Mouse (Mus musculus): ENCODE data around the gene Disp3. TPM values are rescaled to one million over a fixed set of nuclear protein-coding genes. Genes with fewer than 3 reads are reported as not detected.
A peak's percentile ranks its signal among the peaks of the same experiment; 100 is the strongest.

Gene Disp3
- polyA plus RNA-seq, 1 experiment from 2014 or later = 16.1 TPM

DNA sequence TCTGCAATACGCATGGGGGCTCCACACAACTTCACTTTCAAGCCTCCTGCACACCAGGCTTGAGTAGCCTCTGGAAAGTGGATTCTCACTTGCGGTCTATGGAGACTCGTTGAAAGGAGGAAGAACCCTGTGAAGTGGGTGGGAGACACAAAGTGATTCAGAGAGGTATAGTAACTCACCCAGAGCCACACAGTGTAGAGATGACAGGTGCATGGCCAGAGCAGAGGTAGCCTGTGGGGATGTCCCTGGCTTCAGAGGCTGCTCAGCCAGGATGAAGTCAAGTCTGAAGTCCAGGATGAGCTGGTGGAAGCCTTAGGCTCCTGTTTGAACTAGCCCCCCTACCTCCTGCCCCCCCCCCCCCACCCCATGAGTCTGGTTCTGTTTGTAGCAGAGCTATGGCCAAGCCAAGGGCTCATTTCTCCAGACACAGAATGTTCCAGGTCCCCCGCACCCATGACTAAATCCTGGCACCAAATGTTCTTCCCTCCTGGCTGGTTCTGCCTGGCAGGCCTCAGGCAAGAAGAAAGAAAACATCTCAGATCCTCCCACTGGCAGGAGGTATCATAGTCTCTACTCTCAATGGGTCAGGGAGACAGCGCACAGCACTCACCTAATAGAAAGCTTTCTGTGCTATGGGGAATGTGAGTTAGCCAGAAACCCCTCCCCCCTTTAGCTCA is 73.2 kb downstream of the Disp3 start:
- H3K4me2 ChIP-seq = no peak overlapping the region
- H3K36me3 ChIP-seq = no peaks in the 10 kb centered on the region
- peaks cover 8% of the 10 kb centered on the region for H3K27me3 ChIP-seq
- no peak overlapping the region for H3K27ac ChIP-seq (replicated peaks)
- 52% methylated on average over 5 of the region's 5 CpGs for WGBS
- no peak overlapping the region for H3K9ac ChIP-seq
- peaks cover 54% of the 10 kb centered on the region for H3K4me1 ChIP-seq (replicated peaks)
- ATAC-seq (ENCODE audit: low read depth) = no peak
- no peak overlapping the region for H3K4me3 ChIP-seq
- H3K9me3 ChIP-seq = no peaks in the 10 kb centered on the region

DNA sequence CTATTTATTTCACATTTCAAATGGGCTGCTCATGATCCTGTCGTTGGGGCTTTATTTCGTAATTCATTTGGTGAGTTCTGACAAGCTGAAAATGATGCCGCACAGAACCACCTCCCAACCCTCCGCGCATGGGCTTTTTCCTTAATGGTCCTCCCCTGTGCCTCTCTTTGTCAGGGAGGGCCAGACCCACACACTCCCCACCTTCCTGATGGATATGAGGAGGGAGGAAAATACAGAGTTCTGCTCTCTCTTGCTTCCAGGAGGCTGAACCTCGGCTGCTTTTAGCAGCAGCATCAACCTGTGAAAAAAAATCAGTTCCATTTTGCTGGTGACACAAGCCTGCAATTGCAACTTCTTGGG is 82.9 kb downstream of the Disp3 start:
- no peak overlapping the region for H3K9ac ChIP-seq
- H3K27me3 ChIP-seq = no peaks in the 10 kb centered on the region
- peaks cover 24% of the 10 kb centered on the region for H3K4me1 ChIP-seq (replicated peaks)
- WGBS = 36% methylated on average over 6 of the region's 6 CpGs
- H3K27ac ChIP-seq (replicated peaks) = peak overlapping the region; percentile 68
- H3K36me3 ChIP-seq = no peaks in the 10 kb centered on the region
- H3K4me3 ChIP-seq = no peak overlapping the region
- no peak for ATAC-seq (ENCODE audit: low read depth)
- no peak overlapping the region for H3K4me2 ChIP-seq
- H3K9me3 ChIP-seq = no peaks in the 10 kb centered on the region

DNA sequence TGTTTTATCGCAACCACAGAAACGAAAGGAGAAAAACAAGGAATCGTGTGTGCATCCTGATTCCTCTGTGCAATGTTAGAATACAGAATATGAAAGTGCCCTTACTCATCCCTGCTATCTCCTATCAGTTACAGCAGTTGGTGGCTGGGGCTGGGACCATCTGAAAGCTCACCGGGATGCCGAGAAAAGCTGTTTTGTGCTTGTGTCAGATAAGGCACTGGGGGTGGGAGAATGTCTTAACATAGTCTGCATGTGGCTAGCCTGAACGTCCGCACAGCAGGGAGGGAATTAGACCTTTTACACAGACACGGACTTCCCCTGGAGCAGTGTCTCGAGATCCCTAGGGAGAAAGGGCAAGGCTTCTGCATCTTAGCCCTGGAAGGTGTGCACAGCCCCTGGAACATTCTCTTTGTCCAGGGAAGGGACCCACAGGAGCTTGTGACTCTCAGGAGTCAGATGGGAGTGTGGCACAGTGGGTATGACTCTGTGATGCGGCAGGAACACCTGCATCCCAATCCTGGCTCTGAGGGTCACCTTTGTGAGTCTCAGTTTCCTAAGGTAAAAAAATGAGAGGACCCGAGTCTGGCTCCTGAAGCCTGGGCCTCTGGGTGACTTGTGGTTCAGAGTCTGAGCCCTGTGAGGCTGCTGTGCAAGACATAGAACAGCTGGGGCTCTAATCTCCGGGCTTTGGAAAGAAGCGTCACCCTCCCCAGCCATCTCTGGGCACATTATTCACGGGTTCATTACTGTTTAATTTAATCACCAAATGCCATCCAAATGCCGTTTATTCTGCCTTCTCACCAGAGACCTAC is 83.5 kb downstream of the Disp3 start:
- H3K9me3 ChIP-seq = no peaks in the 10 kb centered on the region
- no peak for ATAC-seq (ENCODE audit: low read depth)
- peak overlapping the region; percentile 68 for H3K27ac ChIP-seq (replicated peaks)
- H3K4me2 ChIP-seq = no peak overlapping the region
- WGBS = 55% methylated on average over 15 of the region's 15 CpGs
- H3K36me3 ChIP-seq = no peaks in the 10 kb centered on the region
- H3K4me1 ChIP-seq (replicated peaks) = peaks cover 25% of the 10 kb centered on the region
- no peak overlapping the region for H3K9ac ChIP-seq
- no peaks in the 10 kb centered on the region for H3K27me3 ChIP-seq
- no peak overlapping the region for H3K4me3 ChIP-seq

DNA sequence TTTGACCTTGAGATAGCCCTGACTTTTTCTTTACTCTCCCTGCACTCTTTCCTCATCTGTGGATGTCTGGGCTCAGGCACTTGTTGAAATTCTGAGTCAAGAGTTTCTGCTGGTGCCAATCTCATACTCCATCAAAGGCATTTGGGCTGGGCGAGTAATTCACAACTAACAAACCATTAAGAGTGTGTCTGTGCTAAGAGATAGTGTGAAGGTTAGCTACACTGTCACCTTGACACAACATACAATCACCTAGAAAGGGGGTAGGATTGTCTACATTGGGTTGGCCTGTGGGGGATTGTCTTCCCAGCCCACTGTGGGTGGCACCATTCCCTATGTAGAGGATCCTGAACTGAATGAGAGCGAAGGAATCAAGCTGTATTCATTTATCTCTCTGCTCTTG is 84.2 kb downstream of the Disp3 start:
- H3K27me3 ChIP-seq = no peaks in the 10 kb centered on the region
- no peak for ATAC-seq (ENCODE audit: low read depth)
- no peaks in the 10 kb centered on the region for H3K9me3 ChIP-seq
- H3K9ac ChIP-seq = no peak overlapping the region
- H3K4me1 ChIP-seq (replicated peaks) = peaks cover 32% of the 10 kb centered on the region
- 91% methylated on average over 2 of the region's 2 CpGs for WGBS
- H3K36me3 ChIP-seq = no peaks in the 10 kb centered on the region
- H3K27ac ChIP-seq (replicated peaks) = no peak overlapping the region
- no peak overlapping the region for H3K4me3 ChIP-seq
- H3K4me2 ChIP-seq = no peak overlapping the region

DNA sequence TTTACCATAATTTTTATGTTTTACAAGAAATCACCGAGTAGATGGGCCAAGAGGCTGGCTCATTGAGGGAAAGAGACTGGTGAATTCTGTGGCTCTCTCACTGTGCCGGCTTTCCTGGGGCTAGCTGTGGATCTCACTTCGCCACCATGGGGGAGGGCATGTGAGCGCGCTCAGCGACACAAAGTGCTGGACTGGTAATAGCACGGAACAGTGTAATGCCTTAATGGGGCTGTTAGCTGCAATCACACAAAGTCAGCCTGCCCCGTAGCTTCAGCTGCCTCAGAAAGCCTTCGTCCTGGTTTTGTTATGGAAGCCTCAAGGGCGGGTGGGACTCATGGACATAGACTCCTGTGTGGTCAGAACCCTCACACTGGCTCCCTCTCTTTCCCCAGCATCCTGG is 89.0 kb downstream of the Disp3 start:
- Histone ChIP-seq H3K9ac (peak overlapping the region; percentile 35; the same call in 1 of the 2 replicates), H3K27ac (replicated peaks) (peak overlapping the region; percentile 46; the same call in 1 of the 2 replicates), H3K4me1 (replicated peaks) (peaks cover 17% of the 10 kb centered on the region; the same call in 1 of the 2 replicates), H3K36me3 (no peaks in the 10 kb centered on the region), H3K4me3 (no peak overlapping the region), H3K27me3 (no peaks in the 10 kb centered on the region), H3K9me3 (no peaks in the 10 kb centered on the region), H3K4me2 (no peak overlapping the region)
- WGBS = 13% methylated on average over 10 of the region's 10 CpGs
- ATAC-seq (ENCODE audit: low read depth) = no peak

DNA sequence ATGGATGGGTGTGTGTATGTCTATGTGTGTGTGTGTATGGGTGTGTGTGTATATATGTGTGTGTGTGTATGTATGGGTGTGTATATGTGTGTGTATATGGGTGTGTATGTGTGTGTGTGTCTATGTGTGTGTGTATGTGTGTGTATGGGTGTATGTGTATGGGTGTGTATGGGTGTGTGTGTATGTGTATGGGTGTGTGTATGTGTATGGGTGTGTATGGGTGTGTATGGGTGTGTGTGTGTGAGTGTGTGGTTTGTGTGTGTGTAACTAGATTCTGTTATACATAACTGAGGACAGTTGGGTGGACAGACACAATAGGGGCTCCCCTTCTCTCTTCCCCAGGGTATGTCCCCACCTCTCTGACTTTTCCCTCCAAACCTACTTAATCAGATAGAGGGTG is 93.4 kb downstream of the Disp3 start:
- Histone ChIP-seq H3K36me3 (no peaks in the 10 kb centered on the region), H3K4me1 (replicated peaks) (peaks cover 17% of the 10 kb centered on the region), H3K9me3 (no peaks in the 10 kb centered on the region), H3K27me3 (peaks cover 5% of the 10 kb centered on the region; the same call in 1 of the 2 replicates), H3K4me2 (no peak overlapping the region), H3K27ac (replicated peaks) (no peak overlapping the region), H3K4me3 (no peak overlapping the region), H3K9ac (no peak overlapping the region; the same call in 1 of the 2 replicates)
- ATAC-seq (ENCODE audit: low read depth) = no peak

DNA sequence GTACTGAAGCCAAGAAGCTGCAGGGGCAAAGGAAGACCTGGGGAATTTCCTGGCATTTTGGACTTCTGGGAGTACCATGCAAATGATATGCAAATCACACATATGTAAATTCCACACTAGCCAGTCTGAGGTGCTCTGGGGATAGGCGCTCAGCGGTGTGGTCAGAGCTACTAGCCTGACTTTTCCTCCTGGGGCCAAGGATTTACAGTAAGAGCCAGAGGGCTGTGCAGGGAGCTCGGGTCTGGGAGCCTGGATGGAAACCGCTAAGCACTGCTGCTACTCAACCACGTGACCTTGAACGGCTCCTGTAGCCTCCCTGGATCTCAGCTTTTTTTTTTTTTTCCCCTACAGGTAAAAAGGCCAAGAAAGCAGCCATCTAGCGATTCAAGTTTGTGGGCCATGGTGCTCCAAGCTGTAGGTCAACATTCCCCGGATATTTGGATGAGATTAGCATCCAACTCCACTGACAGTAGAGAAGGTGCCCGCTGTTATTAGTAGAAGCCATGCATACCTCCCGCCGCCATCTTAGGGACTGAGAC is 95.0 kb downstream of the Disp3 start:
- Histone ChIP-seq H3K4me2 (no peak overlapping the region; the same call in 1 of the 2 replicates), H3K9ac (no peak overlapping the region), H3K27ac (replicated peaks) (peak overlapping the region; percentile 46; the same call in 1 of the 2 replicates), H3K4me1 (replicated peaks) (peaks cover 7% of the 10 kb centered on the region), H3K9me3 (no peaks in the 10 kb centered on the region), H3K27me3 (peaks cover 6% of the 10 kb centered on the region; the same call in 1 of the 2 replicates), H3K4me3 (no peak overlapping the region), H3K36me3 (no peaks in the 10 kb centered on the region)
- ATAC-seq (ENCODE audit: low read depth) = 0 out of 2 replicates have a peak, but pooled peaks have one; percentile 27
- WGBS = 32% methylated on average over 11 of the region's 11 CpGs

Other genes starting within 250 kb of the Disp3 start
- 31.7 and 32.4 TPM in 2 replicates for gene Clcn6, start 249.1 kb downstream of the Disp3 start, polyA plus RNA-seq (2015; fragmentation: Nextera tagmentation; extraction: Ambion mirVana)
- 19.9 and 20.9 TPM in 2 replicates for gene Mthfr, start 248.9 kb downstream of the Disp3 start, polyA plus RNA-seq (2015; fragmentation: Nextera tagmentation; extraction: Ambion mirVana)
- 6.5 and 7.3 TPM in 2 replicates for gene Agtrap, start 199.9 kb downstream of the Disp3 start, polyA plus RNA-seq (2015; fragmentation: Nextera tagmentation; extraction: Ambion mirVana)
- 98.7 and 116 TPM in 2 replicates for gene Mad2l2, start 157.6 kb downstream of the Disp3 start, polyA plus RNA-seq (2015; fragmentation: Nextera tagmentation; extraction: Ambion mirVana)
- 14.0 and 14.3 TPM in 2 replicates for gene Draxin, start 157.3 kb downstream of the Disp3 start, polyA plus RNA-seq (2015; fragmentation: Nextera tagmentation; extraction: Ambion mirVana)
- gene Fbxo6, start 135.8 kb downstream of the Disp3 start, polyA plus RNA-seq (2015; fragmentation: Nextera tagmentation; extraction: Ambion mirVana) = 16.4 and 16.6 TPM in 2 replicates
- gene Fbxo44, start 127.5 kb downstream of the Disp3 start, polyA plus RNA-seq (2015; fragmentation: Nextera tagmentation; extraction: Ambion mirVana) = 81.4 and 87.6 TPM in 2 replicates
- gene Fbxo2, start 127.3 kb downstream of the Disp3 start, polyA plus RNA-seq (2015; fragmentation: Nextera tagmentation; extraction: Ambion mirVana) = 6.1 and 6.9 TPM in 2 replicates
- gene Ubiad1, start 156.8 kb upstream of the Disp3 start, polyA plus RNA-seq (2015; fragmentation: Nextera tagmentation; extraction: Ambion mirVana) = 15.0 and 19.0 TPM in 2 replicates
- gene Mtor, start 160.6 kb upstream of the Disp3 start, polyA plus RNA-seq (2015; fragmentation: Nextera tagmentation; extraction: Ambion mirVana) = 21.4 and 23.0 TPM in 2 replicates
- gene Angptl7, start 212.5 kb upstream of the Disp3 start, polyA plus RNA-seq (2015; fragmentation: Nextera tagmentation; extraction: Ambion mirVana) = 0.22 and 0.43 TPM in 2 replicates

Measured in neural tube, embryonic 13.5 days (tissue).